Mouse (Mus musculus) C2C12 (cell line): Measurements from ENCODE around the gene Ubxn6.

Source experiments
- CEBPB ChIP-seq: IDR thresholded peaks from one replicate; pipeline ENCODE4 v1.6.1; 2011; ENCODE audit warnings: low read depth, mild to moderate bottlenecking, control low read depth, moderate library complexity
- CTCF ChIP-seq: IDR thresholded peaks from one replicate; pipeline ENCODE4 v1.5.1; 2011; ENCODE audit not compliant: control insufficient read depth, insufficient read depth, insufficient read length
- FOSL1 ChIP-seq: IDR thresholded peaks from one replicate; pipeline ENCODE4 v1.8.0; 2011; ENCODE audit warnings: mild to moderate bottlenecking, low read length; ENCODE audit not compliant: poor library complexity, insufficient read depth, severe bottlenecking
- MAX ChIP-seq: IDR thresholded peaks from one replicate; pipeline ENCODE4 v1.6.1; 2011; ENCODE audit warnings: mild to moderate bottlenecking, control low read depth
- MYOD1 ChIP-seq: IDR thresholded peaks from one replicate; pipeline ENCODE4 v1.6.1; 2011; ENCODE audit warnings: low read depth; ENCODE audit not compliant: control insufficient read depth, insufficient read length
- MYOG ChIP-seq: IDR thresholded peaks from one replicate; pipeline ENCODE4 v1.6.1; 2011; ENCODE audit not compliant: control insufficient read depth, insufficient read length; ENCODE audit errors: extremely low read depth
- USF1 ChIP-seq: IDR thresholded peaks from one replicate; pipeline ENCODE4 v1.6.1; 2011; ENCODE audit warnings: low read depth, mild to moderate bottlenecking, control low read depth, moderate library complexity

DNA sequence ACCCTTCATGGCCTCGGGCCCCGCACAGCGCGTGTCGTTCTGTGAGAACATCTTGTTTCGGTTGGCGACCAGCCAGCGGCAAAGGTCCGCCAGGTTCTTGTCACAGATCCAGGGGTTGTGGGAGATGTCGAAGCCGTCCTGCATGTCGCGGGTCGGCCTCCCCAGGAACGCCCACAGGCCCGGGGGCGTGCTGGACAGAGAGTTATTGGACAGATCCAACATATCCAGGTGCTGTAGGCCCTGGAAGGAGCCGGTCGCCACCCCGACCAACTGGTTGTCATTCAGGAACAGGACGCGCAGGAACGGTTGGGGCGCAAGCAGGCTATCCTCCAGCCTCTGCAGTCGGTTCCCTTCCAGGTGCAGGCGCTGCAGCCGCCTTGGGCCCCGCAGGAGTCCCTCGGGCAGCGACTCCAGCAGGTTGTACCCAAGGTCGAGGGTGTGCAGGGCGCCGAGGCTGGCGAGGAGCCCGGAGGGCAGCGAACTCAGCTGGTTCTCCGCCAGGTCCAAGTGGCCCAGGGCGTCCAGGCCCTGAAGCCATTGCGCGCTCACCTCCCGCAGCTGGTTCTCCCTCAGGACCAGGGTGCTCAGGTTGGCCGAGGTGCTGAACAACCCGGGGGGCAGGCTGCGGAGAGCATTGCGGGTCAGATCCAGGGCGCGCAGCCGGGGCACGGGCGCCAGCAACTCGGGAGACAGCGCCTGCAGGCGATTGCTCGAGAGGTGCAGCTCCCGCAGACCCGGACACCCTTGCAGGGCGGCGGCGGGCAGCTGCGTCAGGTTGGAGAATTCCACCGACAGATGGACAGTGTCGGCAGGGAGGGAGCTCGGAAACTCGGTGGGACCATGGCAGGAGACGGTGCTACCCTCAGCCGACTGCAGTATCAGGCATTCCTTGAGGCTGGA is 45.4 kb upstream of the Ubxn6 start:
- no peak for TF ChIP-seq MAX
- no peak for TF ChIP-seq CTCF
- TF ChIP-seq CEBPB, result no peak
- TF ChIP-seq USF1, result no peak
- TF ChIP-seq FOSL1, result no peak
- TF ChIP-seq MYOG, result no peak
- TF ChIP-seq MYOD1, result no peak
